Mouse (Mus musculus) kidney, embryonic 16.5 days (tissue): ENCODE measurements around the gene Mrnip. TPM values are rescaled to one million over a fixed set of nuclear protein-coding genes. Genes with fewer than 3 reads are reported as not detected.

Experiments used
- ATAC-seq: fragments of 200-750 bp; cut with Nextera tagmentation; 2 replicates; pipeline ENCODE4 v1.8.0; 2017; ENCODE audit warnings: moderate TSS enrichment; ENCODE audit not compliant: low FRiP score, low TSS enrichment
- H3K27ac ChIP-seq: fragments of 300-500 bp; sonication (generic); 2 replicates; pipeline ENCODE4 v1.5.1; 2014; ENCODE audit warnings: low read length
- H3K27me3 ChIP-seq: fragments of 300-500 bp; sonication (generic); 2 replicates; pipeline ENCODE4 v1.6.1; 2014; ENCODE audit warnings: low read length, control low read depth, mixed read lengths; ENCODE audit not compliant: insufficient read depth
- H3K36me3 ChIP-seq: fragments of 300-500 bp; sonication (generic); 2 replicates; pipeline ENCODE4 v1.6.1; 2014; ENCODE audit warnings: low read length, control low read depth, mixed read lengths; ENCODE audit not compliant: insufficient read depth
- H3K4me1 ChIP-seq: fragments of 300-500 bp; sonication (generic); 2 replicates; pipeline ENCODE4 v1.6.1; 2014; ENCODE audit warnings: low read length, control low read depth, mixed read lengths; ENCODE audit not compliant: insufficient read depth
- H3K4me2 ChIP-seq: fragments of 300-500 bp; sonication (generic); replicated peaks from 2 replicates; pipeline ENCODE4 v1.6.1; 2014; ENCODE audit warnings: low read depth, low read length
- H3K4me3 ChIP-seq: fragments of 300-500 bp; sonication (generic); 2 replicates; pipeline ENCODE4 v1.5.1; 2014; ENCODE audit warnings: mild to moderate bottlenecking, low read length
- H3K9ac ChIP-seq: fragments of 300-500 bp; sonication (generic); replicated peaks from 2 replicates; pipeline ENCODE4 v1.6.1; 2014; ENCODE audit warnings: low read length
- H3K9me3 ChIP-seq: fragments of 300-500 bp; sonication (generic); 2 replicates; pipeline ENCODE4 v1.6.1; 2016; ENCODE audit warnings: low read length, control low read depth
- WGBS: fragments of 180-500 bp; shearing (Covaris S2); extraction: QIAGEN DNeasy Blood & Tissue Kit; methylation state at CpG from one replicate; pipeline ENCODE4 v1.1.7; 2014; 5-methylcytosine and 5-hydroxymethylcytosine counted together
- polyA plus RNA-seq: library from polyadenylated mRNA; unstranded; fragments of >200 nt; fragmentation: Nextera tagmentation; extraction: Ambion mirVana; gene quantifications from 2 replicates; pipeline ENCODE4 v1.2.1, GENCODE M21; 2015

Mrnip gene
- polyA plus RNA-seq, 1 experiment from 2014 or later = 21.7 TPM

DNA sequence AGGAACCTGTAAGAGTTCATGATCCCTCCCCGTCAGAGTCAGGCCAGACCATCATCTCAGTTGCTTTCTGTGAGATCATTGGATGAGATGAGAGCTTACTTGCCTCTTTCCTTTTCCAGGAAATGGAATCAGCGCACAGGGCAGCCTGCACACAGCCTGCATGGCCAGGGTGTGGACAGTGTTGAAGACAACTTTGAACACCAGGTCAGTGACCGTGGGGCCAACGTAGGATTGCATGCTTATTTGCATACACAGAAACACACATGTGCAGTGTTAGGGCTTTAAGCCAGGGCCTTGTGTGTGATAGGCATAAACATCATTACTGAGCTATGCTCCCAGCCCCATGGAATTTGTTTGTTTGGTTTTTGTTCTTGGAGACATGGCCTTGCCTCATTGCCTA, 23.3 kb downstream of the Mrnip start:
- 94% methylated on average over 4 of the region's 4 CpGs for WGBS
- H3K9ac ChIP-seq = no peak overlapping the region
- ATAC-seq = no peak
- H3K36me3 ChIP-seq = peaks cover 42% of the 10 kb centered on the region
- H3K9me3 ChIP-seq = no peaks in the 10 kb centered on the region
- H3K4me2 ChIP-seq = no peak overlapping the region
- no peak overlapping the region for H3K27ac ChIP-seq
- no peaks in the 10 kb centered on the region for H3K4me1 ChIP-seq
- no peaks in the 10 kb centered on the region for H3K27me3 ChIP-seq
- no peak overlapping the region for H3K4me3 ChIP-seq

DNA sequence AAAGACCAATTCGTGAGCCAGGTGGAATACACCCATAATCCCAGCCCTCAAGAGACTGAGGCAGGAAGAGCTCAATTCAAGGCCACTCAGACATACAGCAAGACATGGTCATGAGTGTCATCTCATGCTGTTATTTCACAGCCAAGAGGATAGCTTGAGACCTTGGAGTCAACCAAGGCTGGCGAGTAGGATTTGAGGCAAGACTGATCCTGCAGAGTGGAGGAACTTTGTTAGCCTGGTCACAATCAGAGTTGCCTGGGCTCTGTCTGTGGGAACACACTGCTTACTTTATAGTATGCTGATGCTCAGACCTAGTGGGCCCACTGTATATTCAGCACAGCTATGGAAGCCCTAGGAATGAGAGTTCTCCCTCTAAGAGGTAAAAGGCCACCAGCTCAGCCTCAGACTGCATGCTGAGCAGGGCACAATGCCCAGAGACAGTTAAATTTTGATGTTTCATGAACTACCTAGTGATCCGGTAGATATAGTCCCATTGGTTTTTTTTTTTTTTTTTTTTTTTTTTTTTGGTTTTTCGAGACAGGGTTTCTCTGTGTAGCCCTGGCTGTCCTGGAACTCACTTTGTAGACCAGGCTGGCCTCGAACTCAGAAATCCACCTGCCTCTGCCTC, 24.1 kb downstream of the Mrnip start:
- no peak overlapping the region for H3K4me3 ChIP-seq
- no peaks in the 10 kb centered on the region for H3K27me3 ChIP-seq
- H3K36me3 ChIP-seq = peaks cover 49% of the 10 kb centered on the region
- WGBS = 86% methylated on average over 3 of the region's 5 CpGs
- H3K4me1 ChIP-seq = no peaks in the 10 kb centered on the region
- ATAC-seq = no peak
- H3K4me2 ChIP-seq = no peak overlapping the region
- H3K9ac ChIP-seq = no peak overlapping the region
- H3K9me3 ChIP-seq = no peaks in the 10 kb centered on the region
- no peak overlapping the region for H3K27ac ChIP-seq

DNA sequence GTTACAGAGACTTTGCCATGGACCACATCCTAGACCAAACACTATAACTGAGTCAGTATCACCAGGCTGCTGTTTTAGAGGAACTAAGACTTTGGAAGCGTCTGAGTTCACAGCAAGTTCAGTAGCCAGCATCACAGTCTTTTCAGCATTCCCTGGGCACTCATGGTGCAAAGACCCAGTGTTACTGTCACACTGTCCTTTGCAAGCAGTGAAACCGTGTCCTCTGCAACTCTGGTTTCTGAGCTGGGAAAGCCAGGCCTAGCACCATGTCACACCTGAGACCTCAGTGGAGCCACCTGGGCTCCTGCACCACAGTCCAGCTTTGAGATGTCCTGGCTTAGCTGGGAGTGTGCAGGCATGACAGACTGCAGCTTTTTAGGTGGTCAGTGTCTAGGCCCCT, 24.7 kb downstream of the Mrnip start:
- Histone ChIP-seq H3K27me3 (no peaks in the 10 kb centered on the region), H3K4me3 (no peak overlapping the region), H3K9ac (no peak overlapping the region), H3K36me3 (peaks cover 49% of the 10 kb centered on the region), H3K4me2 (no peak overlapping the region), H3K27ac (no peak overlapping the region), H3K9me3 (no peaks in the 10 kb centered on the region), H3K4me1 (no peaks in the 10 kb centered on the region)
- ATAC-seq = no peak
- 93% methylated on average over 2 of the region's 2 CpGs for WGBS

GRCm38 (mm10) chr11:50200613-50201012, 26.4 kb downstream of the Mrnip start:
- ATAC-seq = no peak
- WGBS = 76% methylated on average over 8 of the region's 8 CpGs
- Histone ChIP-seq H3K27me3 (no peaks in the 10 kb centered on the region), H3K27ac (no peak overlapping the region), H3K36me3 (peaks cover 65% of the 10 kb centered on the region), H3K4me3 (no peak overlapping the region), H3K9ac (no peak overlapping the region), H3K4me2 (no peak overlapping the region), H3K4me1 (no peaks in the 10 kb centered on the region), H3K9me3 (no peaks in the 10 kb centered on the region)

DNA sequence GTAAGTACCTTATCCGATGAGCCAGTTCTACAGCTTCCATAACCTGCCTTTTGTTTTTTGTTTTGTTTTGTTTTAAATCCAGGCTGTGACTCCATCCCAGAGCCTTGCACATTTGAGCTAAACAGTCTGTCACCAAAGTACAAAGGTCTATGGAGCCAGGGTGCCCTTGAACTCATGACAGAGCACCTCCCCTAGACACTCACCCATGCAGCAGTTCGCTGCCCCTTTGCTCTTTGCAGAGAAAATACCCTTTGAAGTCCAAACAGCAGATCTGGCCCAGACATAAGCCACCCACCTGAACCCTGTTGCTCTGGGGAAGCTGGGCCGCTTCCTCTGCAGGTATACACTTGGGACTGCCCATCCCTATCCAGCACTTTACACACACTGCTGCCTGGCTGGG, 27.3 kb downstream of the Mrnip start:
- Histone ChIP-seq H3K4me1 (no peaks in the 10 kb centered on the region), H3K27ac (no peak overlapping the region), H3K9me3 (no peaks in the 10 kb centered on the region), H3K4me2 (no peak overlapping the region), H3K36me3 (peaks cover 75% of the 10 kb centered on the region), H3K27me3 (no peaks in the 10 kb centered on the region), H3K9ac (no peak overlapping the region), H3K4me3 (no peak overlapping the region)
- no peak for ATAC-seq
- WGBS = 94% methylated on average over 3 of the region's 3 CpGs

- H3K36me3 ChIP-seq = peaks cover 83% of the 10 kb centered on the region
- no peak overlapping the region for H3K27ac ChIP-seq
- ATAC-seq = no peak
- H3K4me1 ChIP-seq = 0 out of 2 replicates have a peak, but pooled peaks cover 3% of the 10 kb centered on the region
- H3K27me3 ChIP-seq = no peaks in the 10 kb centered on the region
- no peak overlapping the region for H3K4me3 ChIP-seq
- H3K4me2 ChIP-seq = no peak overlapping the region
- no peak overlapping the region for H3K9ac ChIP-seq
- WGBS = 91% methylated on average over 9 of the region's 9 CpGs
- no peaks in the 10 kb centered on the region for H3K9me3 ChIP-seq
These were observed 29.1 kb downstream of the Mrnip start for GRCm38 (mm10) chr11:50203302-50203827.

DNA sequence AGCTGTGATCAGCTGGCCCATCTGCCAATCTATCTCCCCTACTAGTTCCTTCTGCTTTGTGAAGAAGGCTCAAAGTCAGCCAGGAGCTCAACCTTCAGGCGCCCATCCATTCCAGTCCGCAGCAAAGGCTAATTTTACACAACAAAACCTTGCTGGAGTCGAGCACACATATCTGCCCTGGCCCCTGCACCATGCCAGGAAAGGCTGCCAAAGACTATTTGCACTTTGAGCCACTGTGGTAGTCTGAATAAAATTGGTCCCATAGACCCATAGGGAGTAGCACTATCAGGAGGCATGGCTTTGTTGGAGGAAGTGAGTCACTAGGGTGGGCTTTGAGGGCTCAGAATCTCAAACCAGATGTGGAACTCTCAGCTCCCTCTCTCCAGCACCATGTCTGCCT, 31.2 kb downstream of the Mrnip start:
- Histone ChIP-seq H3K9ac (no peak overlapping the region), H3K9me3 (no peaks in the 10 kb centered on the region), H3K4me1 (peaks cover 10% of the 10 kb centered on the region), H3K27ac (no peak overlapping the region), H3K36me3 (peaks cover 67% of the 10 kb centered on the region), H3K4me2 (no peak overlapping the region), H3K27me3 (no peaks in the 10 kb centered on the region), H3K4me3 (no peak overlapping the region)
- 90% methylated on average over 3 of the region's 3 CpGs for WGBS
- no peak for ATAC-seq

DNA sequence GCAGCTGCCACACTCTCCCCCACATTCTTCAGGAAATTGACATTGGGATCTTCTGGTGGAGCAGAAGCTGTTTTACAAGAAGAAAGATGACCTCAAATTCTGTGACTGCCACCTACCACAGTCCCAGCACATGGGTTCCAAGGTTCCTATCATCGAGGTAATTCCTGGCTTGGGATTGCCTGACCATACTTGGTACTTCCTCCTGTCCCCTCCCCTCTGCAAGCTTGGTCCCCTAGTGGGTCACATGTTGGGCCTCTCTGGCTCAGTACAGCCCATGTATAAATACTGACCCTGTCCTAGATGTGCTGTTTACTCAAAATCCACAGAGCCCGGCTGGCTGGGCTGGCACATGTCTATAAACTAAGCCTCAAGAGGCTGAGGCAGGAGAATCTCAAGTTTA, 31.8 kb downstream of the Mrnip start:
- H3K27me3 ChIP-seq = no peaks in the 10 kb centered on the region
- peaks cover 61% of the 10 kb centered on the region for H3K36me3 ChIP-seq
- H3K27ac ChIP-seq = no peak overlapping the region
- no peak for ATAC-seq
- WGBS = 77% methylated on average over 2 of the region's 2 CpGs
- no peaks in the 10 kb centered on the region for H3K9me3 ChIP-seq
- H3K4me3 ChIP-seq = no peak overlapping the region
- H3K4me2 ChIP-seq = no peak overlapping the region
- no peak overlapping the region for H3K9ac ChIP-seq
- peaks cover 11% of the 10 kb centered on the region for H3K4me1 ChIP-seq

- Histone ChIP-seq H3K4me2 (no peak overlapping the region), H3K27ac (no peak overlapping the region), H3K27me3 (no peaks in the 10 kb centered on the region), H3K9ac (no peak overlapping the region), H3K9me3 (no peaks in the 10 kb centered on the region), H3K36me3 (peaks cover 48% of the 10 kb centered on the region), H3K4me3 (no peak overlapping the region), H3K4me1 (peaks cover 17% of the 10 kb centered on the region)
- no peak for ATAC-seq
- WGBS = 94% methylated on average over 14 of the region's 14 CpGs
These were observed 33.1 kb downstream of the Mrnip start for GRCm38 (mm10) chr11:50207344-50207743.

DNA sequence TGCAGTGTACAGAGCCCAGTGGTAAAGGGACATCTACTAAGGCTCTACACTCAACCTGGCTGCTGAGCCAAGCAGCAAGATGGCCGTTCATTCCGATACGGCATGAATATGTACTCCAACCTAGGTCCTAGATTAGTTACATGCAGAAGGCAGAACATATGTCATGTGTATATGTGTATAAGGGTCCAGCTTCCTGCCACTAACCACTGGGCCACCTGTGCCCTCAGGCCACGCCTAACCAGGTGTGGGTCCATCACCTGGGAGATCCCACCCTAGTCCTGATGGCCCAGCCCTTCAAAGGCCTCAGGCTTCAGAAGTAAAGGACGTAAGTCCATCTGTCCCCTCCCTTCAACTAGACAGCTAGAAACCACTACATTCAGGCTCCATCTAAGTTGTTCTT, 33.8 kb downstream of the Mrnip start:
- ATAC-seq = no peak
- Histone ChIP-seq H3K4me2 (no peak overlapping the region), H3K9ac (no peak overlapping the region), H3K27ac (no peak overlapping the region), H3K4me1 (peaks cover 24% of the 10 kb centered on the region), H3K27me3 (no peaks in the 10 kb centered on the region), H3K36me3 (peaks cover 41% of the 10 kb centered on the region), H3K9me3 (no peaks in the 10 kb centered on the region), H3K4me3 (no peak overlapping the region)
- WGBS = 95% methylated on average over 5 of the region's 5 CpGs
